Mouse (Mus musculus): ENCODE measurements around the gene Fmnl3. TPM values are rescaled to one million over a fixed set of nuclear protein-coding genes. Genes with fewer than 3 reads are reported as not detected.
A peak's percentile ranks its signal among the peaks of the same experiment; 100 is the strongest.
"Not testable (repeated sequence)": the region's sequence is repeated elsewhere in the genome, so short reads cannot be mapped to it uniquely, and the experiment has no call there.

The Fmnl3 gene
- polyA plus RNA-seq, 1 experiment from 2014 or later = 17.2 TPM

GRCm38 (mm10) chr15:99386110-99386509 is 15.8 kb upstream of the Fmnl3 start:
- 63% methylated on average over 3 of the region's 3 CpGs for WGBS
- not testable (repeated sequence) for H3K36me3 ChIP-seq; H3K4me3 ChIP-seq; H3K9ac ChIP-seq; H3K9me3 ChIP-seq (replicated peaks); H3K4me2 ChIP-seq; H3K4me1 ChIP-seq (replicated peaks); H3K27ac ChIP-seq (ENCODE audit: poor library complexity, severe bottlenecking); ATAC-seq (ENCODE audit: insufficient number of reproducible peaks, low FRiP score); H3K27me3 ChIP-seq (replicated peaks)

GRCm38 (mm10) chr15:99384071-99384470 is 13.8 kb upstream of the Fmnl3 start:
- H3K27ac ChIP-seq (ENCODE audit: poor library complexity, severe bottlenecking) = no peak overlapping the region

GRCm38 (mm10) chr15:99382893-99383292 is 12.6 kb upstream of the Fmnl3 start:
- Histone ChIP-seq H3K27ac (ENCODE audit: poor library complexity, severe bottlenecking) (no peak overlapping the region), H3K9me3 (replicated peaks) (peaks cover 4% of the 10 kb centered on the region), H3K4me3 (no peak overlapping the region), H3K9ac (no peak overlapping the region), H3K27me3 (replicated peaks) (no peaks in the 10 kb centered on the region), H3K4me1 (replicated peaks) (no peaks in the 10 kb centered on the region), H3K36me3 (no peaks in the 10 kb centered on the region), H3K4me2 (no peak overlapping the region)
- ATAC-seq (ENCODE audit: insufficient number of reproducible peaks, low FRiP score) = no peak

More at GRCm38 (mm10) chr15:99384071-99384470, 13.8 kb upstream of the Fmnl3 start:
- ATAC-seq (ENCODE audit: insufficient number of reproducible peaks, low FRiP score) = no peak
- Histone ChIP-seq H3K4me3 (no peak overlapping the region), H3K9ac (no peak overlapping the region), H3K36me3 (no peaks in the 10 kb centered on the region), H3K27me3 (replicated peaks) (no peaks in the 10 kb centered on the region), H3K4me2 (no peak overlapping the region), H3K9me3 (replicated peaks) (no peaks in the 10 kb centered on the region), H3K4me1 (replicated peaks) (no peaks in the 10 kb centered on the region)
- 60% methylated on average over 6 of the region's 6 CpGs for WGBS

- 81% methylated on average over 5 of the region's 5 CpGs for WGBS
- no peaks in the 10 kb centered on the region for H3K36me3 ChIP-seq
- H3K4me1 ChIP-seq (replicated peaks) = no peaks in the 10 kb centered on the region
- ATAC-seq (ENCODE audit: insufficient number of reproducible peaks, low FRiP score) = no peak
- H3K4me2 ChIP-seq = no peak overlapping the region
- H3K4me3 ChIP-seq = no peak overlapping the region
- no peak overlapping the region for H3K27ac ChIP-seq (ENCODE audit: poor library complexity, severe bottlenecking)
- H3K27me3 ChIP-seq (replicated peaks) = no peaks in the 10 kb centered on the region
- H3K9me3 ChIP-seq (replicated peaks) = peaks cover 4% of the 10 kb centered on the region
- H3K9ac ChIP-seq = no peak overlapping the region
Measured at GRCm38 (mm10) chr15:99376240-99376639, 6.0 kb upstream of the Fmnl3 start.

GRCm38 (mm10) chr15:99375581-99375980 is 5.3 kb upstream of the Fmnl3 start:
- ATAC-seq (ENCODE audit: insufficient number of reproducible peaks, low FRiP score) = no peak
- WGBS = 82% methylated on average over 3 of the region's 3 CpGs
- no peaks in the 10 kb centered on the region for H3K36me3 ChIP-seq
- H3K4me3 ChIP-seq = no peak overlapping the region
- H3K27ac ChIP-seq (ENCODE audit: poor library complexity, severe bottlenecking) = no peak overlapping the region
- H3K4me2 ChIP-seq = no peak overlapping the region
- no peaks in the 10 kb centered on the region for H3K27me3 ChIP-seq (replicated peaks)
- H3K4me1 ChIP-seq (replicated peaks) = no peaks in the 10 kb centered on the region
- H3K9ac ChIP-seq = no peak overlapping the region
- H3K9me3 ChIP-seq (replicated peaks) = peaks cover 4% of the 10 kb centered on the region

GRCm38 (mm10) chr15:99375036-99375435 is 4.8 kb upstream of the Fmnl3 start:
- no peaks in the 10 kb centered on the region for H3K4me1 ChIP-seq (replicated peaks)
- no peaks in the 10 kb centered on the region for H3K27me3 ChIP-seq (replicated peaks)
- H3K27ac ChIP-seq (ENCODE audit: poor library complexity, severe bottlenecking) = no peak overlapping the region
- 87% methylated on average over 5 of the region's 5 CpGs for WGBS
- no peak overlapping the region for H3K4me2 ChIP-seq
- ATAC-seq (ENCODE audit: insufficient number of reproducible peaks, low FRiP score) = no peak
- no peak overlapping the region for H3K9ac ChIP-seq
- peaks cover 4% of the 10 kb centered on the region for H3K9me3 ChIP-seq (replicated peaks)
- H3K4me3 ChIP-seq = no peak overlapping the region
- H3K36me3 ChIP-seq = no peaks in the 10 kb centered on the region

GRCm38 (mm10) chr15:99372761-99373160 is 2.5 kb upstream of the Fmnl3 start:
- H3K9ac ChIP-seq = no peak overlapping the region
- peaks cover 13% of the 10 kb centered on the region for H3K4me1 ChIP-seq (replicated peaks)
- H3K27me3 ChIP-seq (replicated peaks) = no peaks in the 10 kb centered on the region
- no peak for ATAC-seq (ENCODE audit: insufficient number of reproducible peaks, low FRiP score)
- H3K4me3 ChIP-seq = no peak overlapping the region
- no peaks in the 10 kb centered on the region for H3K36me3 ChIP-seq
- no peak overlapping the region for H3K4me2 ChIP-seq
- no peaks in the 10 kb centered on the region for H3K9me3 ChIP-seq (replicated peaks)
- 74% methylated on average over 9 of the region's 9 CpGs for WGBS
- no peak overlapping the region for H3K27ac ChIP-seq (ENCODE audit: poor library complexity, severe bottlenecking)

- ATAC-seq (ENCODE audit: insufficient number of reproducible peaks, low FRiP score) = no peak
Measured at GRCm38 (mm10) chr15:99371526-99372340, 1.5 kb upstream of the Fmnl3 start.

GRCm38 (mm10) chr15:99369391-99370171 is 701 bp downstream of the Fmnl3 start:
- ATAC-seq (ENCODE audit: insufficient number of reproducible peaks, low FRiP score) = peak; percentile 61
- Histone ChIP-seq H3K9ac (peak overlapping the region; percentile 92), H3K36me3 (no peaks in the 10 kb centered on the region), H3K4me3 (peak overlapping the region; percentile 86), H3K4me2 (peak overlapping the region; percentile 74), H3K27me3 (replicated peaks) (no peaks in the 10 kb centered on the region), H3K9me3 (replicated peaks) (no peaks in the 10 kb centered on the region), H3K27ac (ENCODE audit: poor library complexity, severe bottlenecking) (peak overlapping the region; percentile 86), H3K4me1 (replicated peaks) (peaks cover 21% of the 10 kb centered on the region)
- WGBS = 2% methylated on average over 36 of the region's 39 CpGs

More at GRCm38 (mm10) chr15:99371526-99372340, 1.5 kb upstream of the Fmnl3 start:
- Histone ChIP-seq H3K4me2 (no peak overlapping the region), H3K9me3 (replicated peaks) (no peaks in the 10 kb centered on the region), H3K27ac (ENCODE audit: poor library complexity, severe bottlenecking) (no peak overlapping the region), H3K36me3 (no peaks in the 10 kb centered on the region), H3K4me1 (replicated peaks) (peaks cover 13% of the 10 kb centered on the region), H3K9ac (no peak overlapping the region), H3K27me3 (replicated peaks) (no peaks in the 10 kb centered on the region), H3K4me3 (no peak overlapping the region)
- 80% methylated on average over 7 of the region's 7 CpGs for WGBS

- Histone ChIP-seq H3K27me3 (replicated peaks) (no peaks in the 10 kb centered on the region), H3K9me3 (replicated peaks) (no peaks in the 10 kb centered on the region), H3K27ac (ENCODE audit: poor library complexity, severe bottlenecking) (no peak overlapping the region), H3K4me2 (peak overlapping the region; percentile 74), H3K36me3 (no peaks in the 10 kb centered on the region), H3K9ac (peak overlapping the region; percentile 44), H3K4me1 (replicated peaks) (peaks cover 27% of the 10 kb centered on the region), H3K4me3 (peak overlapping the region; percentile 86)
- 48% methylated on average over 4 of the region's 4 CpGs for WGBS
- no peak for ATAC-seq (ENCODE audit: insufficient number of reproducible peaks, low FRiP score)
Measured at GRCm38 (mm10) chr15:99368583-99369266, 1.6 kb downstream of the Fmnl3 start.

- peaks cover 33% of the 10 kb centered on the region for H3K4me1 ChIP-seq (replicated peaks)
- 0 out of 2 replicates have a peak overlapping the region, but pooled peaks have one; percentile 51 for H3K9ac ChIP-seq
- H3K27me3 ChIP-seq (replicated peaks) = no peaks in the 10 kb centered on the region
- no peak overlapping the region for H3K4me3 ChIP-seq
- no peaks in the 10 kb centered on the region for H3K9me3 ChIP-seq (replicated peaks)
- no peak overlapping the region for H3K4me2 ChIP-seq
- peak overlapping the region; percentile 40; the same call in 1 of the 2 replicates for H3K27ac ChIP-seq (ENCODE audit: poor library complexity, severe bottlenecking)
- no peak for ATAC-seq (ENCODE audit: insufficient number of reproducible peaks, low FRiP score)
- 63% methylated on average over 8 of the region's 8 CpGs for WGBS
- no peaks in the 10 kb centered on the region for H3K36me3 ChIP-seq
Measured at GRCm38 (mm10) chr15:99364921-99365320, 5.4 kb downstream of the Fmnl3 start.
